Mouse (Mus musculus) olfactory bulb, adult 2 months (tissue): ENCODE data around the gene Paxx.

Source experiments
- CTCF ChIP-seq: fragments of 200-500 bp; IDR thresholded peaks from 2 replicates; pipeline ENCODE4 v1.5.1; 2012; ENCODE audit warnings: low read depth, mild to moderate bottlenecking, low read length, moderate library complexity; ENCODE audit not compliant: insufficient read depth
- POLR2A ChIP-seq: fragments of 200-500 bp; IDR thresholded peaks from 2 replicates; pipeline ENCODE4 v1.6.1; 2012; ENCODE audit warnings: mild to moderate bottlenecking, low read depth, low read length, moderate library complexity; ENCODE audit not compliant: insufficient read depth

DNA sequence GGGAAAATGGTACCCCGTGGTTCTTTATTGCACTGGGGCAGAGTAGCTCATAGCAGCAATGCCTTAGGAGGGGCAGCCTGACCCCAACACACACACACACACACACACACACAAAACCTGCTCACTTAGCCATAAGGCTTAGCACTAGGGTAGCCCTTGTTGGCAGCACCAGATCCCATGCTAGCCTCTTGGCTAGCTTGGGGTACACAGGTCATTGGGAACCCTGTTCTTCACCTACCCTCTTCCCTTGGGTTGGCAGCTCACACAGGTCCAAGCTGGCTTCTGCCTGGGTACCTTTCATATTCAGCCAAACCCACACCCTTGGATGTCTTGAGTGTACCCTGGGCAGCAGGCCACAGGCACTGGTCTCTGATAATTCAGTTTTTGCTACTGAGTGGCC is 44.1 kb upstream of the Paxx start:
- TF ChIP-seq CTCF = no peak
- TF ChIP-seq POLR2A = no peak
